Mouse (Mus musculus): ENCODE data around the gene Bckdhb.
"Not testable (repeated sequence)": the region's sequence is repeated elsewhere in the genome, so short reads cannot be mapped to it uniquely, and the experiment has no call there.

Gene Bckdhb

DNA sequence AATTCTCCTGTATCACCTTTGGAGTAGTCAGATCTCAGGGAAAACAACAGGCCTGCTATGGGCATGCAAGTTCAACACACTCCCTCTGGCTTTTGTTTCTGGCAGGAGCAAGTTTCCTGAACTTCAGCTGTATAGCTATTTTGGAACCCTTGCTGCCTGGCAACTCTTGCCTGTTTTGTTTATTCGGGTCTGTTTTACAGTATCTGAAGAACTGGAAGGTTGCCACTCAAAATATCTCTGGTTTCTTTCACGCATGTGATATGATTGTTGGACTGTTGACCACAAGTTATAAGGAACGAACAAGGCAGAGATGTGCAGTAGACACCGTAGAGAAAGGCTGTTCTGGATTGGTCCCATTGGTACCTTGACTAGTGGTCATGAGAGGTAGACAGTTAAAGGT lies 39.4 kb downstream of the Bckdhb start:
- no peak for DNase-seq

DNA sequence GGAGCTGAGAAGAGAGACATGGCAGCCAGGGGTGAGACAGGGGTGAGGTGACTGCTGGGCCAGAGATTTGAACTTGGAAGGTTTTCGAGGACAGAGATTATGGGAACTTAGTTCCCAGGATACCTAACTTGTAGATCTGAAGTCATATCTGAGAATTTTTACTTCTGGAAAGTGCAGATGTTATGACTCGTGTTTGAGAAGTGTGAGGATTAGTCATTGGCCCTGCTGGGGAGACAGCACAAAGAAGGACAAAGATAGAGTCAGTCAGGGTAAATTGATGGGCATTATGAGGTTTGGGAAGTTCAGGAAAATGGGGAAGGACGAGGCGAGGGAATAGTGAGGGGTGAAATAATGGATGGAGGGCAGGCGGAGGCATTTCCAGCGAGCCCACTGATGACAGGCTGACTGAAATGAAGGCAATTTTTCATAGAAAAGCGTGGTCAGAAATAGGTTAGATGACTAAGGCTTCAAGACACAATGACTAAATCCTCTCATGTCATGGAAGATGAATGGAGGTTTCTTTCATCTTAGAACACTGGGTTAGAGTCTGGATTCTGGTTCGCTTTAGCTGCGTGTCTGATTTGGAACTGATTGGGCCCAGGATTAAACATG lies 42.6 kb downstream of the Bckdhb start:
- no peak for DNase-seq

DNA sequence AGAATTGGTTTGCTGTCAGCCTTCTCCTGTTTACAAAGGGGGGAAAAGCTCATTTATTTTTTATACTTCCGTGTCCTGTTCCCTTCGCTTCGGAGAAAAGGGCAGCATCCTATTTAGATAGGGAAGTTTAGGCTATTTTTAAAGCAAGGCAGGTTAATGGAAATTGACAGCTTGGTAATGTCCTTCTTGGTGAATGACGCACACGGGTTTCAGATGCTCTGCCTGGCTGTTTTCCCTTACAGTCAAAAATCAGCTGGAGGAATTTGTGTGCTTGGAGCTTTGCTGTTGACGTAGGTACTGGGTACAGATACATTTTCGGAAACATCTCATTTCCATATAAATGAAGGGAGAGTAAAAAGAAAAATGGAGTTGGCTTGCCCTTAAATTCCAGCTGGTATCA lies 44.4 kb downstream of the Bckdhb start:
- no peak for DNase-seq

DNA sequence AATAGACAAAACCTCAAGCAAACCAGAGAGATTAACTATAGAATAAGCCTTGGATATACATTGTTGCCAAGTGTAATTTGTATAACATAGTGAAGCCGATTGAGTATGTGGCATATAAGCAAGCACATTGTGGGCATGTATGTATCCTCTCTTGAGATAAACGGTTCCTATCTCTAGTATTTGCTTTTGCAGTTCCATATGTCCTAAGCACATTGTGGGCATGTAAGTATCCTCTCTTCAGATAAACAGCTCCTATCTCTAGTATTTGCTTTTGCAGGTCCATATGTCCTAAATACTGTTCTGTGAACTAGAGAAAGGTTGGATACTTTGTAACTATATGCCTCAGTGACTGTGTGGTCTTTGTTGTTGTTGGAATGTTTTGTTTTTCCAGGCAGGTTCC lies 48.5 kb downstream of the Bckdhb start:
- DNase-seq: no peak

DNA sequence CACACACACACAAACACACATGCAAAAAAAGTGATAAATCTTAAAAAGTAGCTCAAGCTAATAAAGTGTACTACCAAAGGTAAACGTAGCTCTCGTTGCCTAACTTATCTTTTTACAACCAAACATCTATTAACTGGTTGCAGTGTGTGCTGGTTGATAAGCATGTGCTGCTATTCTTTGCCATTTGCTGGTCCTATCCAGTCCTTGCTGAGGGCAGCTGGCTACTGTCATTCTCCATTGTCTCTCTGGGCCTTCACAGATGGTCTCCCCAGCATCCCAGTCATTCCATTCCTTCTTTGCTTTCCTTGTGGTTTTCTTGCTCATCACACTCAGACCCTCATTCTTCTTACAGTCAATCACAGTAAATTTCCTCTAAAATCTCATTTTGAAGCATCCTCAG lies 50.9 kb downstream of the Bckdhb start:
- no peak for DNase-seq

DNA sequence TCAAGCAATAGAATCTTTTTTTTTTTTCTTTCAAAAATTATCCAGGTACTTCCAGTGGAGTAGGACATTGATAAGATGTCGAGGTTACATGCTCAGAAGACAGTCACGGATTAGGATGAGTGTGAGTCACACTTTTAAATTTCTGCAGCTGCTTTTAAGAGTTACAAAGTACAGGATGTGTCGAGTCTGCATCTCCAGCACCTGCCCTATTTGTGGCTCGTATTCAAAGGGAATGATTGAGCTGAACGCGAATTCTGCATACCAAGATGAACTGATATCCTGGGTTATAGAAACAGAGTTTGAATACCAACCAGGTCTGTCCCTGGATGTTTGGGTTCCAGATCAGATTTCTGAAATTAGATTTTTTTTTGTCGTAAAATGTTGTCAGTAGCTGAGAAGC lies 56.3 kb downstream of the Bckdhb start:
- DNase-seq: no peak

DNA sequence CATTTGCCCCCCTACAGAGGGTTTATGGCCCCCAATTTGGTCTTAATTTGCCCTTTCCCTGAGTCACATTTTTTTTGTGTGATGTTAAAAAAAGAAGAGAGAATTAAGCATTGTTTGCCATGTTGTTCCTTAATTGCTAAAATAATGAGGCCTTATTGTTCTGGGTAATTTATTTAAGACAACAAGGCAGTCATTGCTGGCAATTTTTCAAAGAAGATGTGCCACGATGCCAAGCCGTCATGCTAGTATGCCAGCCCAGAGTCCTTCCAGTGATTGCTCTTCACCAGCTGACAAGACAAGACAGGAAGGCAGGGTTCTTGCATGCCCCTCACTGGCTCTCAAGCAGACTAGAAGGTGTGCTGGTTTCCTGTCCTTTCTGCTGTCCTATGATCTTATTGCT lies 84.0 kb downstream of the Bckdhb start:
- DNase-seq: no peak

DNA sequence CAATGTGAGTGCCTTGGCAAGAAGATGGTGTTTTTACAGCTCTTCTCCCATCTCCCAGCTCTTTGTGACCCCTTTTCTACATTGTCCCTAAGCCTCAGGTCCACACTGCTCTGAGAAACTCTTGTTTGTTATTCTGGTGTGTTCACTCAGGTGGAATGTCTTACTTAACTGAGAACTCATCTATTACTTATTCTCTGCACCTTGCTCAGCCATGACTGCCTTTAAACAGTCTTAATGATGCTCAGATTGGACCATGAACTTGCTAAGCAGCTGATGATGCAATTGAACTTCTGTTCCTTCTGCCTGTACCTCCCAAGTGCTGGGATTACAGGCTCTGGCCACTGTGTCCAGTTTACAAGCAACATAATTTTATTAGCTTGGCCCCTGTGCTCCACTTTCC lies 86.2 kb downstream of the Bckdhb start:
- DNase-seq: no peak

DNA sequence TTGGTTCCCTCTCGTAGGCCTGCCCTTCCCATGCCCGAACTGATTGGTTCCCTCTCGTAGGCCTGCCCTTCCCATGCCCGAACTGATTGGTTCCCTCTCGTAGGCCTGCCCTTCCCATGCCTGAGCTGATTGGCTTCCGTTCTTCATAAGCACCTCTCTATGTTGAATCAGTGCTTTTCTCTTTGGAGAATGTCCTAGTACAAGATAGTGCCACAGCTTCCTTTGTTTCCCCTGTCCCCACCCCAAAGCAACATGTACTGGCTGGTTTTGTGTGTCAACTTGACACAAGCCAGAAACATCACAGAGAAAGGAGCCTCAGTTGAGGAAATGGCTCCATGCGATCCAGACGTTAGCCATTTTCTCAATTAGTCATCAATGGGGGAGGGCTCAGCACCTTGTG lies 93.2 kb downstream of the Bckdhb start:
- DNase-seq: not testable (repeated sequence)

DNA sequence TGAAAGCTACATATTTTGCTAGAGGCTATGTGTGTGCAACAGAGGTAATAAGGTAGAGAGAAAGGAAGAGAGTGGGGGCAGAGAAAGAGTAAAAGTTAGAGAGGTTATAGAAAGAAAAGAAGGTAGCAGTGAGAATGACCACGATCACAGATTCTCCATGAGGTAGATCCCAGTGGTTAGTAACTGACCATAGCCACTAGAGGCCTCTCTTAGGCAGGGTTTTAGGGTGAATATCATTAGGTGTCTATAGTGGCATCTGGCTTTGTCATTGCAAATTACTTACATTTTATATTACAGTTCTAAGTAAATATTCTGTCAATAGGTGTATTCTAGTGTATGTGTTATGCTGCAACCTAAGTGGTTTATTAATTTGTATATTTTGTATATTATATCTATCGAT lies 94.7 kb downstream of the Bckdhb start:
- no peak for DNase-seq

DNA sequence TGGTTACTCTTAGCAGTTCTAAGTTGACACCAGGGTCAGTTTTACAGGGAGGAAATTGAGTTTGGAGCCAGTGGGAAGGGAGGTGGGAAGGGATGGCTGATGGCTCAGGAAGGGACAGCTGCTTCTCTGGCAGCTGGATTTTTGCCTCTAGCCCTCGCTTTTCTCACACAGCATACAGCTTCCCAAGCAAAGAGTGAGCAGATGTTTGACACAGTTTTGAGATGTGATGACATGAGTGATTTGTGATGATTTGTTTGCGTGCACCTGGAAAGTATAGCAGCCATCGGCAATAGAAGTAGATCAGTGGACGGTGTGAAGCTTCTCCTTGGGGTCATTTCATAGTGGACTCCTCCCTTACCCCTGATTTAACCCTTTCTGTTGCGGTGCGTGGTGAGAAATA lies 96.2 kb downstream of the Bckdhb start:
- no peak for DNase-seq

DNA sequence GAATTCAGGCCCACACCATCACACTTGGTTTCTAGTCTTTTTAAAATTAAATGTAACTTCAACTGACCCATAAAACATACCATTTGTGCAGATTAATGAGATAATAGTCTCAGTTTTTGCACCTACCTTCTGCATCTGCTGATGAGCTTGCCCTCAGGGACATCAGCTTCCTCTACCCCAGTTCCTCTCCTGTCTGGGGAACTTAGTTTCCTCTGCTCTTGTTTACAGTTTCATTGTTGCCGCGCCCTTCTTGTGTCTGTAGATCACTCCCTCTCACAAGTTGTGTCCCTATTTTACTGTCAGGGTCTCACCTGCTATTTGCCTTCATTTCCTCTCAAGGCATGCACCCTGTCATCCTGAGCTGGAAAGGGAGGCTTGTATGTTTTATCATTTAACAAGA lies 103.2 kb downstream of the Bckdhb start:
- no peak for DNase-seq

DNA sequence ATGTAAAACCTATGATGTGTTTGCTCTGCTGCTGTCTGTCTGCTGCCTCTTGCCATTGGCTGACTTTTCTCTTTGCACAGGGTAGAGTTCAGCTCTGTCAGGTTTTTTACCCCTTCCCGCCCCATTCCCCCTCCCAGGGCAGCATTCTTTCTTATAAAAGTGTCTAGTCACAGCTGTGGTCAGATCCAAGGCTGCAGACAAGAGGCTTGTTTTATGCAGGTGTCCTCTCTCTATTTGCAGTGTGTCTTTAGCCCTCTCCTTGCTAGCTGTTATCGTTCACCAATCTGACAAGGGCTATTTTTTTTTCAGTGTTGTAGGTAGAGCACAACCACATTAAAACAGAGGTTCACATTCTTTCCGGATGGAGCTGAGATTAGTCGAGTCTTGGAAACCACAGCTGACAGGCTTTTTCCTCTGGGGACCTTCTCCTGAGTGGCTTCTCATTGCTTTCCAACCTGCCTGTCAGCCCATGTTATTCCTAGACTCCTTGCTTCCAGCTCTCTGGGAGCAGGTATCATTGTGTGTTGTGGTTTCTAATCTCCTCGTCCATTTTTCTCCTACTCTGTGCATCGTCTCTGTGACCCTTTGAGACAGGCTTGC lies 105.8 kb downstream of the Bckdhb start:
- DNase-seq: no peak

DNA sequence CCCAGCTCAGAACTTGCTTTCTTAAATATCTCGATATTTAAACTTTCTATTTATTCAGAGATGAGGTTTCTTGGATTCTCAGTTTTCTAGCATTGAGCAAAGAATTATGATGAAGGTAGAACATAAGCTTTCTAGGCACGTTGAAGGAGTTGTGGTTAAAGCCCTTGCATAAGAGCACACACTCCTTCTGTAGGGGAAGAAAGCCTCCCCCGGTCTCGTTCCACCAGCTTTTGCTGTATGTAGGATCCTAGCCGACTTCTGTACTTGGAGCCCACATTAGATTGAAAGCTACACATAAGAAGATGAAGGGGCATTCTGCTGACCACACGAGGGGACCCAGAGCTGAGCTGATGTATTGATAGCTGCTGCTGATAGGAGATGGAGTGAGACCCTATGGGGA lies 106.5 kb downstream of the Bckdhb start:
- DNase-seq: no peak

DNA sequence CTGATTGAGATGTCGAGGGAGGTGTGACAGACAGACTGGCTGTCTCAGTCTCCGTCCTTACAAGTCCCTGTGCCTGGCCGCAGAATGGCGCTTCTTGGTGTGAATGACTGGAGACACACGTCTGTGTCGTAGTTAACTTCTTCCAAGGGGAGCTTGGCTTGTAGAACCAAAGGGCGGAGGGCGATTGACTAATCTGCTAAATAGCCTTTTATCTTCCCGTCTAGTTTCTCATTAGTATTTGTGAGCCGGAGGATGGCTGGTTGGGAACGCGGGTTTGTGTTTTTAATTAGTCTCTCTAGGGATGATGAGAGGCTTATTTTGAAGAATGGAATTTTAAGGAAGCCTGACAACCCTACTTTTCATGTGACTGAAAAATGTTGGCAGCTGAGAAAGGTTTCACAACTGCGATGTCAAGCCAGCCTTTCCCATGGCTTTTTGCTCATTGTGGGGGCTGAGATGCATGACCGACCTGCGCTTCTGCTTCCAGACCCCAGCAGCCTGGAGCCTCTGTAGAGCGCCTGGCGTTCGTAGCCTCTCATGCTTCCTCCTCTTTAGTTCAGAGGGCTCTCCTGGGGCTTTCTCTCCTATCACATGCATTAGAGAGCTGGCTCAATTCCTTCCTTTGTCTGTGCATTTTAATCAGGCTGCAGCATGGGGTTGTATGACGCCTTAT lies 107.9 kb downstream of the Bckdhb start:
- DNase-seq: no peak

DNA sequence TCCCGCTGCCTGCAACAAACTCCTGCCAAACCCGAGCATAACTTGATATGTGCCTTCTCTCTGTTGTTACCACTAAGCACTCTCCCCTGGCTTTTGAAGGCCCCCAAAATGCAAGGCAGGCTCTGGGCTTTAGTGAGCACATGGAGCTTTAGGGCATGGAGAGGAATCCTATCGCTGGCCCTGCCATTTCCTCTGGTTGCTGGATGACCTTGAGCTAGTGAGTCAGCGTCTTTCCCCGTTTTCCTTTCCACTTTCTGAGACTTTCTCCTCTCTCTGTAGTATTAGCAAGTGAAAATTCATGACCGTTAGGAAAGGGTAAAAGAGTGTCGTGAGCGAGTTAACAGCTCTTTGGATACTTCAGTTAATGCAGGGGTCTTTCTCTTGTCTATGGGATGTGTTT lies 111.1 kb downstream of the Bckdhb start:
- DNase-seq: no peak

DNA sequence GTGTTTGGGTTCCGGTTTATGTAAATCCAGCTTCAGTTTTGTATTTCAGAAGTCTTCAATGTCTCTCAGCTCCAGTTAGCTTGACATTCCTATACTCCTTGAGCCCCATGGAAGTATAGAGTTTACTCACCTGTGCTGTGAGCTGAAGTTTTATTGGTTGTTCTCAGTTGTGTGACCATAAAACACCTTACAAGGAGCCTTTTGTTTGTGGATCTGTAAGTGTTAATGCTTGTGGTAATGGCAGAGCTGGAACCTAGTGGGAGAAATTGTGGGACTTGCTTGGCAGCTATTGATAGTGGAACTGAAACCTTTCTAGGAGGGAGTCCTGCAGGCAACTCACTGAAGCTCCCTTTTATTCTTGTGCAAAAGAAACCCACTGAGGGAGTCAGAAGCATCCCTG lies 112.3 kb downstream of the Bckdhb start:
- no peak for DNase-seq

DNA sequence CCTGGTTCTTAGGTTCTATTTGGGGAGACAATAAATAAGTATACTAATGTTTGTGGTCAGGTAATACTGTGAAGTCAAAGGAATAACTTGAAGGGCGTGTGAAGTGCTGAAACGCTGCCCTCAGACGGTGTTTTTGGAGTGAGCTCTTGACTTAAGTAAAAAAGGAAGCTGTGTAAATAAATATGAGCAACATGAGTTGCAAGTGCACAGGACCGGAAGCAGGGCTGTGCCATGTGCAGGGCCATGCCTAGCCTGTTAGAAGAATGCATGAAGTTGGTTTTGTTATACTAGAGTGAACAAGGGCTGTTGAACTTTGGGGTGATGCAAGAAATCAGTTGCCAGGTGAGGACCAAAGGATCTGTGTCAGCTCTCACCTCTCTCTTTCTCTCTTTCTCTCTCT lies 114.0 kb downstream of the Bckdhb start:
- DNase-seq: no peak

DNA sequence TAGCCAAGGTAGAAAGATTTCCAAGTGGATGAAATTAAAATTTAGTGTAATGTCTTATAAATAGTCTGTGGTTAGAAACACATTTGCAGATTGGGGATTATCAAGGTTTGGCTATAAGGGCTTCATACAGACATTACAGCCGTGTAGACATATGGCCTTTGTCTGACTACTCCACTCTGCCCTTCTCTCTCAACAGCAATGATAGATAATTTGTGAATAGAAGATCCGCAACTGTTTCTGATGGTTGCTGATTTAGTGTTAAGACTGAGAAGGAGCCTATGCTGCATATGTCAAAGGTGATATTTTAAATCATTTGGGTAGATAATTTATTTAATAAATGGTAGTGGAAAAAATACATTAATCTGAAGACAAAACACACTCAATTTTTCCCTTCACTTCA lies 115.4 kb downstream of the Bckdhb start:
- DNase-seq: no peak

DNA sequence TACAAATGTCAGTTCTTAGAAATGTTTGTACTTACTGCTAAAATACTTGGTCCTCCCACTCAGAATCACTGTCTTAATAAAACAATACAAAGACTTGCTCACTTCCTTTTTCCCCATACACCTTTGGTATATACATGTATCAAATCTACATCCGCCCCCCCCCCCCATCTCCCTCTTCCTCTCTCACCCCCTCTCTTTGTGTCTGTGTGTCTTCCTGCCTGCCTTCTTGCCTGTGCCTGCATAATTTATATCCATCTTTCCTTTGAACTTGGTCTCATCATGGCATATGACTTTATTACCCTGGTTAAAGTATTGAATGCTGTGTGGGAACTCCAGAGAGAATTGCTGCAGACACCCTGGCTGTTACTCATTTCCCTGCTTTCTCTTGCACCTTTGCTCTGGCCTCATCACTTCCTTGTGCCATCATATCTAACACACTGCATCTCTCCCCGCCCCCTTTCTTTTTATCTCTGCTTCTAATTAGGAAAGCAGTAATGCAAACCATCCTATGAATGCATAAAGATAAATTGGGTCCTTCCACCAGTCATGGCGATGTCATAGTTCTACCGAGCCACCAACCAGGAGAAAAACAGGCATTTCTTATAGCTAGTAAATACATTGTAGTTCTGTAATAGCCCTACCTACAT lies 116.8 kb downstream of the Bckdhb start:
- DNase-seq: no peak

DNA sequence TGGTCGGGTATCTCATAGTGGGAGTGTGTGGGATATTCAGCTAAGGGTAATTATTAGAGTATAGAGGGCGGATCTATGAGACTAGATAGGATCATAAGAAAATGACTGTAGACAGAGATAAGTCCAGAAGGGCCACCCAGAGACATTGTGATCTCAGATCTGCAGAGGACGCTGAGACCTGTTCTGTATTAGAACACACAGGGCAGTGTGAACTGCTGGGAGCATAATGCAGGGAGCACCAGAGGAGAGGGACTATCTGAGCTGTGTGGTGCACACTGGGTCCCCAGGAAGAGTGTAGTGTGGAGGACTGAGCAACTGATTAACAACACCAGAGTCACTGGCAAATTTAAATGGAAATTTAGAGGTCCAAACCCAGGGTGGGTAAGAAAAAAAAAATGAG lies 117.6 kb downstream of the Bckdhb start:
- no peak for DNase-seq

DNA sequence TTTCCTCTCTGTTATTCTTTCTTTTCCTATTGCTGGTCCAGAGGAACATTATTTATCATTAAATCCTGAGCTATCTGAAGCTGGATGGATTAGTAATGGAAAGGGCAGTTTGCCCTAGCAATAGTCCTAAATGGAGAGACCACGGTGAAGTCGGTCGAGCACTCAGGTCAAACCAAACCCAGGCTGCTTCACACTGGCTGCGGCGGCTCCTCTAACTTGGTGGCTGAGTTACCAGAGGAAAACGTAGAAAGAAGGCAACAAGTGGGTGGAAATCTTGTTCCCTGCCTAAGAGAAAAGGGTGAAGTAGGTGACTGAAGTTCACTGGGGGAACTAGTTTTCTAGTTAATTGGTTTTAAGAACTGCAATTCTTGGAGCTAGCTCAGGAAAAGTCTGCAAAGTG lies 119.2 kb downstream of the Bckdhb start:
- no peak for DNase-seq

DNA sequence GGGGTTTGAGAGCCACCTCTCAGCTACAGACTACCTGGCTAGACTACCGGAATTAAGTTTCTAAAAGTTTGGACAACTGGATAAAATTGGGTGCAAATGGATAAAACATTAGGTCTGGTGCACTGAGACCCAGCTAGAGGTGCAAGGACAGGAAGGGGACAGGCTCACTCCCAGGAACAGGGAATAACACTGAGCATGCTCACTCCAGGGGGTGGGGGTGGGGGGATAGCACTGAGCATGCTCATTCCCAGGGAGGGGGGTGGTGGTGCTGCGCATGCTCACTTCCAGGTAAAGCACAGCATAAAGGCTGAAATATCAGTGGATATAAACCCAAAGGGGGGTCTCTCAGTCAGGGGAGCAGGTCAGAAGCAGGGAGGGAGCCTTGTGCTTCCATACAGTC lies 120.7 kb downstream of the Bckdhb start:
- no peak for DNase-seq

DNA sequence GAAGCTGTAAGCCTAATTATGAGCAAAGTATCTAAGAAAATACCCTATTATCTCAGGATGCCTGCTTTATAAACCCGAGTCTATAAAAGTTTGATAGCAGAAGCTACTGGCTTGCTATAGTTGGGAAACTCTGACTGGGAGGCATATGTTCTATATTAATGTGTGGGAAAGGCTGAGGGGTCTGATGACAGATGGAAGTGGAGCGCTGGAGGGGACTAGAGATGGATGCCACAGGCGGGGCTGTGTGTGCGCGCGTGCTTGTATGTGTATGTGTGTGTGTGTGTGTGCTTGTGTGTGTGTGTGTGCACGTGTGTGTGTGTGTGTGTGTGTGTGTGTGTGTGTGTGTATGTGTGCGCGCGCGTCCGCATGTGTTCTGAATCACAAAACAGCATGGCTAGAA lies 121.4 kb downstream of the Bckdhb start:
- DNase-seq: no peak
